Mouse (Mus musculus) monocyte, adult 5-6 weeks (primary cell): ENCODE results near the gene Mtfmt. TPM values are rescaled to one million over a fixed set of nuclear protein-coding genes. Genes with fewer than 3 reads are reported as not detected.

Experiments used
- ATAC-seq: fragments of 153-309, 156-312 bp; replicated peaks from 2 replicates; pipeline ENCODE4 v1.8.0; 2017; ENCODE audit warnings: mild to moderate bottlenecking; ENCODE audit not compliant: low TSS enrichment, insufficient number of reproducible peaks, severe bottlenecking, poor library complexity, low FRiP score
- total RNA-seq: library from RNA; stranded (forward); fragments of 200-1000, 200-491, 200-594 nt; gene quantifications from 3 replicates; pipeline ENCODE4 v1.2.3, GENCODE M21; 2017

The Mtfmt gene
- total RNA-seq = 11.0 to 16.0 TPM (median 14.8 TPM) in 3 replicates

DNA sequence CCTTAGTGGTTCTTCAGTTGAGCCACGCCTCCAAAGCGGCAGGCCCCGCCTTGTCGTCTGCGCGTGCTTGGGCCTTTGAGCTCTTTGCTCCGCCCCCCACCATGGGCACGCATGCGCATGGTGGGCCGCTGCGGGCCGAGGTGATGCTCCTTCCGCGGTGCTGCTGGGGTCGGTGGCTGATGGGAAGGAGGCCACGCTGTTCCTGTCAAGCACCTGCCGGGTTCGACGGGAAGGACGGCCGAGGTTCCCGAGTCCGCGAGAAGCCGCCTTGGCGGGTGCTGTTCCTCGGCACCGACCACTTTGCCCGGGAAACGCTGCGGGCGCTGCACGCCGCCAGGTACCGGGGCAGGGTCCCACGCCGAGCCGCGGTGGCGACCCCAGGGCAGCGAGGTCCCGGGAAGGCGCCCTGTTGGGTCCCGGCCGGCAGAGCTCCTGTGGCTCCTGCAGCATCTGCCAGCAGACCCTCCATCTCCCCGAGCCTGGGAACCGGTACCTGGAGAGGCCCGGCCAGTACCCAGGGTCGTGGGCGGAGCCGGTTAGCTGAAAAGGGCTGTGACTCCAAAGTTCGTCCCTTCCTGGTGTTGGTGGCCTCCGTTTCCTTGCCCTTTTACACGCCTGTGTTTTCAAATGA lies at the start of gene Mtfmt:
Gene Mtfmt (plus strand): TSS at position 112 of the 631 bp plus-strand sequence.
- peak; percentile 94 for ATAC-seq

DNA sequence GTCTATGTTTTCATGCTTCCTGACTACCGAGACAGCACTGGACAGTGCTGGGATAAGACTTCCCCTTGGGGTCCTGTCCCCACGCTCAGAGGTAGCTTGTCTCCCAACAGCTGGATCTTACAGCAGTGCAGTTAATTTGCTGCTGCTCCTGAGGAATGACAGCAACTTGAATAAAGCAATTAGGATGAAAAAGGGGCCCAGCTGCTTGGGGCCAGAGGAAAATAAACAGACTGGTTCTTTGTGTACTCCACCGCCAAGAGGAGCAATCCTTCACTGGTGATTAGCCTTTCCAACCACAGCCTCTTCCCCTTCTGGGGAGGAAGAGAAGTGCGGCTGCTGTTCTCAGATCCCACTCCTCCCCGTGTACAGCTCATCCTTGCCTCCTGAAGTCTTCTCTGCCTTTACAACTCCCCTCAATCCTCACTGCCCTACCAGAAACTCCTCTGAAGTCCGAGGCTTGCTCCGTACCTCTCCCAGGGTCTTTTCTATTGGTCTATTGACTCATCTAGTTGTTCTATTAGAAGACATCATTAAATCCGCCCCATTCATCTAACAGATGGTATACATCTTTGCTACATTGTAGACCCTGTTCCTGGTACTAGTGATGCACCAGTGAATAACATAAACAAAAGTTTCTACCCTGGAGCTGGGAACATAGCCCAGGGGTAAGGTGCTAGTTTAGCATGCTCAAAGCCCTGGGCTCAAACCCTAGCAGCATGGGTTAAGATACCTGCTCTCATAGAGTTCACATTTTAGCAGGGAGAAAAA lies 49.0 kb upstream of the Mtfmt start:
- no peak for ATAC-seq

DNA sequence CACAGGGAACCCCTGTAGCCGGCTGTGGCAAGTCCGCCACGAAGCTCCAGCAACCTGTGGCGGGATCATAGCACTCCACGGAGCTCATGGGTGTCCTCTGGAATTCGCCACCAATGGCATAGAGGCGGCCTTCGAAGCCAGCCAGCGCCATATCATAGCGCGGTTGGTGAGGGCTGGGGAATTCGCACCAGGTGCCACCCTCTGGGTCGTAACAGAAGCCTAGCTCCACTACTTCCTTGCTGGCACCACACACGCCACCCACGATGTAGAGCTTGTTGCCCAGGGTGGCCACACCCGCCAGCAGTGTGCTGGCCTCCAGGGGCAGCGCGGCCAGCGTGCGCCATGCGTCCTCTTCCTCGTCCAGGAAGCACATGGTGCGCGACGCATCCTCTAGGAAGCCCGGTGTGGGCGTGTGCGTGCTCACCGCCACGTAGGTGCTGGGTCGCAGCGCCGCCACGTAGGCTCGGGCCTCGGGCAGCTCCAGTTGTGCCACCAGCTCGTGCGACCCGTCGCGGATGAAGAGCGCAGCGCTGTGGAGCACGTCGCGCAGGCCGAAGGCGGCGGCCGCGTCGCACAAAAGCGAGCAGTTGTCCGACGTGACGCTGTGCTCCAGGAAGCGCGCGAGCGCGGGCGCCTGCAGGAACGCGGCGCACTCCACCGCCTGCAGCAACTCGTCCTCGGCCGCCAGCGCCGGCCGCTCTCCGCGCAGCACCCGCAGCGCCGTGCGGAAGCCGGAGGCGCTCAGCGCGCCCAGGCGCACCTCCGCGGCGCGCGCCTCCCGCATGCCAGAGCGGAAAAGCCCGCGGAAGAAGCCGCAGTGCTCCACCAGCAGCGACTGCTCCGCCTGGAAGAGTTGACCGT lies 44.6 kb upstream of the Mtfmt start:
- ATAC-seq = no peak

DNA sequence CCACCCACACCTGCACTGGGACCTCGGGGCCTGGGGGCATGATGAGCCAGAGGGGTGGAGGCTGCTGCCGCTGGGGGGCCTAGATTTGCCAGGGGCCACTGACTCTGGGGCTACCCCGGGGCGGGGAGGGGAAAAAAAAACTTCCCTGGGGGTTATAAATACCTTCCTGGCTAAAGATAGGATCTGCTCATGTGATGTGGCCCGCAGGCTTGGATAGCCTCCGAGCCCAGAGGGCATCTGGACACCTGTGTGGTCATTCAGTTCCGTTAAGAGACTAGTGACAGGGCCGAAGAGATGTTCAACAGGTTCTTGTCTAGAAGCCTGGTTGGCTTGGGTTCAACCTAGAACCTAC lies 44.0 kb upstream of the Mtfmt start, which contains the start of gene Kbtbd13:
Gene Kbtbd13 (minus strand): TSS at position 40 of the 352 bp plus-strand sequence.
- ATAC-seq = no peak

GRCm38 (mm10) chr9:65392638-65393364 lies 42.8 kb upstream of the Mtfmt start:
- peak; percentile 58; the same call in 1 of the 2 replicates for ATAC-seq

GRCm38 (mm10) chr9:65393606-65394005 lies 42.0 kb upstream of the Mtfmt start:
- ATAC-seq = no peak

DNA sequence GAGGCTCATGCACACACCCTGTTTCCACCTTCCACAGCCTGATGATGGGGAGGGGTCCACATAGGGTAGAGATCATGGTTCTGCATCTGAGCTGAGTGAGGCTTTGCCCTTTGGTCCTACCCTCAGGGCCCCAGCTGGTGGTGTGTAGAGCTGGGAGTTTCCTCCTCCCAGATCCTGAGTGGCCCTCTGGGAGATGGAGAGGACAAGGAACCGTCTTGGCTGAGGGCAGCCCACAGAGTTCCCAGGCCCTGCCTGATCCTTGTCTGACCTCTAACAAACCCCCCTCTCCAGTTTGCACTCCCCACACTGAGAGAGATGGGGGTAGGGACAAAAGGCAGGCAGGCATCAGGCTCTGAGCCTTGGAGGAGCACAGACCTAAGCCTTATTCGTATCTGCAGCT lies 41.2 kb upstream of the Mtfmt start:
- ATAC-seq = no peak

- ATAC-seq = peak; percentile 47; the same call in 1 of the 2 replicates
Observed at GRCm38 (mm10) chr9:65398279-65398678, 37.3 kb upstream of the Mtfmt start, which contains the start of gene Rasl12. TSS of gene Rasl12 (plus strand) at chr9:65398506.

DNA sequence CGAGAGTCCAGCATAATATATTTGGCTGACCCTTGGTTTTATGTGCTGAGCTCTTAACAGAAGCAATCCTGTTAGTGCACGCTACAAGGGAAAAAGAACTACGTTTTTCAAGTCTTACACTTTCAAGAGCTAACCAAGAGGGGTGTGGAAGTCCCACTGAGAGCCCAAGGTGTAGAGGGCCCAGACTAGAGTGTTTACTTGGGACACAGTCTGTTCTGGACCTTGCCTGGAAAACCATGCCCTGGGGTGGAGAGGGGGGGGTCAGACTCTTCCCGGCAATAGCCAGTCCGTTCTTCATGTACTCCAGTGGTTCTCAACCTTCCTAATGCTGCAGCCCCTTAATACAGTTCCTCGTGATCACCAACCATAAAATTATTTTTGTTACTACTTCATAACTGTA lies 35.6 kb upstream of the Mtfmt start:
- no peak for ATAC-seq

DNA sequence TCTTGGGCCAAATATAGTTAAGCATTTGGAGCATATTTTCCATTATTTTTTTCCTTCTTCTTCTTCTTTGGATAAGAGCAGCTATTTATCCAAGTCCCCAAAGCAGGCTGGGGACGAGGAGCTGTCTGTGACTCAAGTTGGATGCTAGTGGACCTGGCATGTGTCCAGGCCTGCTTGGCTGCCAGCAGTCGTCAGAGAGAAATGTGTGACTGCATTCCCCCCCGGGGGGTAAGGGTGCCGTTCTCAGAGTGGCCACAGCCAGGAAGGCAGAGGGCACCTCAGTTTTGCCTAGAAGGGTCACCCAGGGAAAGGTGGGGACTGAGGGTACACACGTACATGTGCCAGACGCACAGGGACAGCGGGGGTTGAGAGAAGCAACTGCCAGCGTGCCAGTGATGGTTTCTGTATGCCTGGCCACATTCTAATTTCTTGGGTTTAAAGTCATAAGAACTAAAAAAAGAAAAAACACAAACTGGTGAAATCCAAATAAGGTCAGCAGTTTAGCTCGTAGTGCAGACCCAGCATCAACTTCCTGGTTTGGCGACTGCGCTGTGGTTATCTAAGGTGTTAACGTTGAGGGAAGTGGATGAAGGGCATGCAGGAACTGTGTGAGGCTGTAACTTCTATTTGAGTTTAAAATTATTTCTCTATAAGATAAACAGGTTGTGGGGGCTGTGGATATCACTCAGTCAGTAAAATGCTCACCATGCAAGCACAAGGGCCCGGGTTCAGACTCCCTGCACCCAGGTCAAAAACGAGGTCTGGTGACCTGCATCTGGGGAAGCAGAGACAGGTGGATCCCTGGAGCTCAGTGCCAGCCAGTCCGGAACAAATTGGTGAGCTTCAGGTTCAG lies 31.0 kb upstream of the Mtfmt start:
- ATAC-seq = peak; percentile 34; the same call in 1 of the 2 replicates

DNA sequence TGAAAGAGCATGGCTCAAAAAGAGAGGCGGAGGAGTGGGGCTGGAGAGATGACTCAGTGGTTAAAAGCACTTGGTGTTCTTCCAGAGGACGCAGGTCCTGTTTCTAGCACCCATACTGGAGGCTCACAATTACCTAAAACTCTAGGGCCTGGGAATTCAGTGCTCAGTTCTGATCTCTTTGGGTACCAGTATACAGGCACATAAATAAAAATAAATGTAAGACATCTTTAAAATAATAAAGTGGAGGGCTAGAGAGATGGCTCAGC lies 30.5 kb upstream of the Mtfmt start:
- no peak for ATAC-seq

- no peak for ATAC-seq
Observed at GRCm38 (mm10) chr9:65407327-65407726, 28.3 kb upstream of the Mtfmt start.

DNA sequence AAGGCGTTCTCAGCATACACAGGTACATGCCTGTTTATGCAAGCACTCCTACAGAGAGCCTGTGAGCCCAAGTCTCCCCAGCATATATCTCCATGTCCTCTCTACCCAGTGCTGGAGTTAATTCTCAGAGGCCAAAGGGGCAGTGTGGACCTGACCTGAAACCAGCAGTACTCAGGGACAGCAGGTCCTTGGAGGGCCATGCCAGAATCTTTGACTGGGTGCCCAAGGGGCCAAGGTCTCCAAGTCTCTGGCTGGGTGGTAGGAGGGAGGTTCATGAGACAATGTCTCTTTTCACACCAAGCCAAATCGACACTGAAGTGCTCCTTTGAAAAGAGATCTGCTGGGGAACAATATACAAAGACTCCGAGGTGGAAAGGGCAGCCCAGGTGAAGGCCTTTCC lies 27.7 kb upstream of the Mtfmt start:
- no peak for ATAC-seq

GRCm38 (mm10) chr9:65408871-65409295 lies 26.7 kb upstream of the Mtfmt start:
- ATAC-seq = no peak

DNA sequence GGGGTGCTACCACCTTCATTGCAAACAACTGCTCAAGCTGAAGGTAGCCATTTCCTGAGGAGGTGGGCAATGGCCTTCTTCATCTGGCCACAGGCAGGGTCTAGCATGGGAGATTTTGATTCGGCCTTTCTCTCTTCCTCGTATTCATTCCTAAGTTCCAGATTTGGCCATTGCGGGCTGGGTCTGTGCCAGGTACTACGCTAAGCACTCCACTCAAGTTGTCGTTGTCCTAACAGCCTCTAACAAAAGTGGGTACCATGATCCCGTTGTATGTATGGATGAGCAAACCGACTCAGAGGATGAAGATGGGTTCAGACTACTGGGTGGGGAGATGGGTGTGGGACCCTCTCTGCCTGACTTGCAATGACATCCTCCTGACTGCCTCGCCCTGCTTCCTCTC lies 25.2 kb upstream of the Mtfmt start:
- ATAC-seq = no peak

- ATAC-seq = no peak
Observed at GRCm38 (mm10) chr9:65411326-65411725, 24.3 kb upstream of the Mtfmt start.

DNA sequence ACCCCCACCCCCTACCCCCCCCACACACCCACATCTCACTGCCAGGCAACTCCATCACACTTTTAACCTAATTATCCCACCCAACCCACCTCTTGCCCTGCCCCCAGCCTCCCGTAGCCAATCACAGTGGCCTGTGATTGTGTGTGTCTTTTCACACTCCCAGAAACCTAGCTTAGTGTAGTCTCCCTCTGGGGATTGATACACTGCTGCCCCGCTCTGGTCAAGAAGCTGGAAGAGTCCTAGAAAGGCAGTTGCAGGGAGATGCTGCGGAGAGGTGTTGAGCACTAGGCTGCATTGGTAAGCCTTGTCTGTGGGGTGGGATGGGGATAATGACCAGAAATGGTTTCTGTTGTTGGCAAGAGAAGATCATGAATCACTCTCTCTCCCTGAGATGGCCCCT lies 17.8 kb upstream of the Mtfmt start:
- ATAC-seq = no peak

DNA sequence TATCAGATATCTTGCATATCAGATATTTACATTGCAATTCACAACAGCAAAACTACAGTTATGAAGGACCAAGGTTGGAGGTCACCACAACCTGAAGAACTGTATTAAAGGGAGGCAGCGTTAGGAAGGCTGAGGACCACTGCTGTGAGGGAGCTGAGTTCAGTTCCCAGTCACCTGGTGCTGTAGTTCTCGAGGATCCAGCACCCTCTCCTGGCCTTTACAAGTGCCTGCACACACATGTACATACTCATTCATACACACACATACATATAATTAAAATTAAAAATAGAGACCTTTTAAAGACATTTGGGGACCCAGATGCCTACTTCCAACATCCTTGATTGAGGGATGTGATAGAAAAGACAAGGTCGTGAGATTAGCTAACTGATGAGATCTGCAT lies 15.9 kb upstream of the Mtfmt start:
- ATAC-seq = no peak
